Mouse (Mus musculus): ENCODE results near the gene Vrtn. TPM values are rescaled to one million over a fixed set of nuclear protein-coding genes. Genes with fewer than 3 reads are reported as not detected.

Gene Vrtn
- polyA plus RNA-seq, 1 experiment from 2014 or later: not detected

DNA sequence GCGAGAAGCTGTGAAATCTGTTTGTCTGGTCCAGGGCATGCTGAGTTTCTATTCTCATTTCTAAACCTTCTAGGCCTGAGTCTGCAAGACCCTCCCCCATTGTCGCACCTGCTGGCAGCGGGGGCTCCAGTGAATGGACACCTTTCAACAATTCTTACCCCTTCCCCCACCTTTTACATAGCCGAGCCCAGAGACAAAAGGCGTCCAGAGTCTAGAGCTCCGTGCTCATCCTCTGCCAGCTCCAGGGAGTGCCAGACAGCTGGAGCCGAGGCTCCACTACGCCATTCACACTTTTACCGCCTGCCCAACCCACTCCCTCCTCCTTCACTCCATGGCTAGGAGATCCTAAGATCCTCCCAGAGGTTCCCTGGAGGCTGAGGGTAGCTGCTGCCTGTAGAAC is 15.7 kb upstream of the Vrtn start:
- 13% methylated on average over 9 of the region's 9 CpGs for WGBS (ENCODE audit: insufficient replicate concordance)
- Histone ChIP-seq H3K9me3 (ENCODE audit: low read length) (no peaks in the 10 kb centered on the region), H3K4me2 (ENCODE audit: low read depth, low read length) (no peak overlapping the region), H3K4me1 (ENCODE audit: insufficient read depth) (no peaks in the 10 kb centered on the region), H3K27ac (ENCODE audit: low read depth) (no peak overlapping the region), H3K27me3 (ENCODE audit: insufficient read depth, low read length) (peaks cover 16% of the 10 kb centered on the region), H3K9ac (replicated peaks) (no peak overlapping the region), H3K36me3 (replicated peaks; ENCODE audit: insufficient read depth, low read length) (no peaks in the 10 kb centered on the region), H3K4me3 (ENCODE audit: low read depth, low read length) (no peak overlapping the region)
- DNase-seq (no peak), ATAC-seq (no peak)
- no peak for TF ChIP-seq CTCF (IDR thresholded peaks at IDR 0.05; ENCODE audit: low read depth)

GRCm38 (mm10) chr12:84631867-84632266 is 9.0 kb upstream of the Vrtn start:
- Histone ChIP-seq H3K36me3 (replicated peaks; ENCODE audit: insufficient read depth, low read length) (no peaks in the 10 kb centered on the region), H3K27ac (ENCODE audit: low read depth) (no peak overlapping the region), H3K9ac (replicated peaks) (no peak overlapping the region), H3K4me2 (ENCODE audit: low read depth, low read length) (no peak overlapping the region), H3K4me3 (ENCODE audit: low read depth, low read length) (no peak overlapping the region), H3K9me3 (ENCODE audit: low read length) (no peaks in the 10 kb centered on the region), H3K27me3 (ENCODE audit: insufficient read depth, low read length) (no peaks in the 10 kb centered on the region), H3K4me1 (ENCODE audit: insufficient read depth) (no peaks in the 10 kb centered on the region)
- no peak for DNase-seq
- 59% methylated on average over 3 of the region's 3 CpGs for WGBS (ENCODE audit: insufficient replicate concordance)
- TF ChIP-seq CTCF (IDR thresholded peaks at IDR 0.05; ENCODE audit: low read depth) (no peak), EP300 (IDR thresholded peaks at IDR 0.05; ENCODE audit: low read depth) (no peak)
- ATAC-seq: no peak

- DNase-seq (no peak), ATAC-seq (no peak)
- H3K27me3 ChIP-seq (ENCODE audit: insufficient read depth, low read length): peaks cover 34% of the 10 kb centered on the region
- WGBS (ENCODE audit: insufficient replicate concordance): 21% methylated on average over 6 of the region's 6 CpGs
- H3K27ac ChIP-seq (ENCODE audit: low read depth): no peak overlapping the region
- no peaks in the 10 kb centered on the region for H3K4me1 ChIP-seq (ENCODE audit: insufficient read depth)
- H3K9ac ChIP-seq (replicated peaks): no peak overlapping the region
- H3K4me2 ChIP-seq (ENCODE audit: low read depth, low read length): no peak overlapping the region
- no peaks in the 10 kb centered on the region for H3K36me3 ChIP-seq (replicated peaks; ENCODE audit: insufficient read depth, low read length)
- TF ChIP-seq EP300 (IDR thresholded peaks at IDR 0.05; ENCODE audit: low read depth): no peak
- no peak for TF ChIP-seq CTCF (IDR thresholded peaks at IDR 0.05; ENCODE audit: low read depth)
- H3K9me3 ChIP-seq (ENCODE audit: low read length): no peaks in the 10 kb centered on the region
- H3K4me3 ChIP-seq (ENCODE audit: low read depth, low read length): no peak overlapping the region
Observed at GRCm38 (mm10) chr12:84640253-84640652, 566 bp upstream of the Vrtn start.

DNA sequence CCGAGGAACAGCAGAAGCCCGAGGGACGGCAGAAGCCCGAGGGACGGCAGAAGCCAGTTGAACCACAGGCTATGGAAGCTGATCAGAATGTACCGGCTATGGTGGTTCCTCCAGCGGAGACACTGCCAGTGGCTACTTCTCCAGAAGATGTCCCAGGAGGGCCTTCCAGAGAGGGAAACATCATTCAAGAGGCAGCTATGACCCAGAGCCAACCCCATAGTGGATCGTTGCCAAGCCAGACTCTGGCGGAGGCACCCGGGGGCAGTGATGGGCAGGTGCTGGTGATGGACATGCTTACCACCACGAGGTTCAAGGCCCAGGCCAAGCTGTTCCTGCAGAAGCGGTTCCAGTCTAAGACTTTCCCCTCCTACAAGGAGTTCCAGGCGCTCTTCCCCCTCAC is 9.4 kb downstream of the Vrtn start:
- H3K9me3 ChIP-seq (ENCODE audit: low read length): no peaks in the 10 kb centered on the region
- H3K27ac ChIP-seq (ENCODE audit: low read depth): no peak overlapping the region
- TF ChIP-seq EP300 (IDR thresholded peaks at IDR 0.05; ENCODE audit: low read depth) (no peak), CTCF (IDR thresholded peaks at IDR 0.05; ENCODE audit: low read depth) (no peak)
- H3K4me1 ChIP-seq (ENCODE audit: insufficient read depth): no peaks in the 10 kb centered on the region
- no peak overlapping the region for H3K9ac ChIP-seq (replicated peaks)
- WGBS (ENCODE audit: insufficient replicate concordance): 81% methylated on average over 13 of the region's 13 CpGs
- H3K4me3 ChIP-seq (ENCODE audit: low read depth, low read length): no peak overlapping the region
- no peak overlapping the region for H3K4me2 ChIP-seq (ENCODE audit: low read depth, low read length)
- DNase-seq (no peak), ATAC-seq (no peak)
- H3K27me3 ChIP-seq (ENCODE audit: insufficient read depth, low read length): 0 out of 2 replicates have a peak, but pooled peaks cover 7% of the 10 kb centered on the region
- H3K36me3 ChIP-seq (replicated peaks; ENCODE audit: insufficient read depth, low read length): no peaks in the 10 kb centered on the region

DNA sequence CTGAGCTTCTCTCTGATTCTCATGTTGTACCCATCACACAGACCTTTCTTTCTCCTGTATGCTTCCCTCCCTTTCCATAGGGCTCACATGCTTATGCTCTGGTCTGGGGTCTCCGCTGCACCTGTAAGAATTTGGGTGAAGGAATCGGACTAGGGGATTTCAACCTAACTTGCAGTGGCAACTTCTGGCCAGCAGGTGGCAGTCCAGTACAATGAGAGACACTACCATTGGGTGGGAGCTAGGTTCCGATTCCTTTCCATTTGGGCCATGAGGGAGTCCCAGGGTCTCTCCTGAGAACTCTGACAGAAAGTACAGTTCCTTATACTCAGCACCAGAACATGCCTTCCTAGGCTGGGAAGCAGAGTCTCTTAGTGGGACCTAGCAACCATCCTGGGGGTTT is 13.1 kb downstream of the Vrtn start:
- 17% methylated on average over 3 of the region's 3 CpGs for WGBS (ENCODE audit: insufficient replicate concordance)
- DNase-seq: peak; percentile 68
- TF ChIP-seq EP300 (IDR thresholded peaks at IDR 0.05; ENCODE audit: low read depth) (no peak), CTCF (IDR thresholded peaks at IDR 0.05; ENCODE audit: low read depth) (peak; percentile 97)
- no peak for ATAC-seq
- no peaks in the 10 kb centered on the region for H3K4me1 ChIP-seq (ENCODE audit: insufficient read depth)
- H3K9me3 ChIP-seq (ENCODE audit: low read length): no peaks in the 10 kb centered on the region
- 0 out of 2 replicates have a peak, but pooled peaks cover 7% of the 10 kb centered on the region for H3K27me3 ChIP-seq (ENCODE audit: insufficient read depth, low read length)
- H3K4me2 ChIP-seq (ENCODE audit: low read depth, low read length): no peak overlapping the region
- no peak overlapping the region for H3K4me3 ChIP-seq (ENCODE audit: low read depth, low read length)
- H3K36me3 ChIP-seq (replicated peaks; ENCODE audit: insufficient read depth, low read length): no peaks in the 10 kb centered on the region
- no peak overlapping the region for H3K27ac ChIP-seq (ENCODE audit: low read depth)
- no peak overlapping the region for H3K9ac ChIP-seq (replicated peaks)

DNA sequence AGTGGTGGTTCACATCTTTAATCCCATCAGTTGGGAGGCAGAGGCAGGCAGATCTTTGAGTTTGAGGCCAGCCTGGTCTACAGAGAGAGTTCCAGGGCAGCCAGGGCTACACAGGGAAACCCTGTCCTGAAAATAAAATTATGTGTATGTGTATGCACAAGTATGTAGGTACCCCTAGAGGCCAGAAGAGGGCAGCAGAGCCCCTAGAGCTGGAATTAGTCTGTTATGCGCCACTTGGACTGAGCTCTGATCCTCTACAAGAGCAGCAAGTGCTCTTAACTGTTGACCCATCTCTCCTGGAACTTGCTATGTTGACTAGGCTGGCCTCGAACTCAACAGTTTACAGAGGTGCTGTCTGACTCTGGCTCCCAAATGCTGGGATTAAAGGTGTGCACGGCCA is 29.7 kb downstream of the Vrtn start:
- Histone ChIP-seq H3K4me2 (ENCODE audit: low read depth, low read length) (no peak overlapping the region), H3K36me3 (replicated peaks; ENCODE audit: insufficient read depth, low read length) (no peaks in the 10 kb centered on the region), H3K4me3 (ENCODE audit: low read depth, low read length) (no peak overlapping the region), H3K4me1 (ENCODE audit: insufficient read depth) (no peaks in the 10 kb centered on the region), H3K27me3 (ENCODE audit: insufficient read depth, low read length) (no peaks in the 10 kb centered on the region), H3K27ac (ENCODE audit: low read depth) (no peak overlapping the region), H3K9me3 (ENCODE audit: low read length) (peaks cover 2% of the 10 kb centered on the region; the same call in 1 of the 2 replicates), H3K9ac (replicated peaks) (no peak overlapping the region)
- 81% methylated on average over 3 of the region's 3 CpGs for WGBS (ENCODE audit: insufficient replicate concordance)
- DNase-seq (peak; percentile 48), ATAC-seq (no peak)
- no peak for TF ChIP-seq EP300 (IDR thresholded peaks at IDR 0.05; ENCODE audit: low read depth)
- TF ChIP-seq CTCF (IDR thresholded peaks at IDR 0.05; ENCODE audit: low read depth): peak; percentile 71

DNA sequence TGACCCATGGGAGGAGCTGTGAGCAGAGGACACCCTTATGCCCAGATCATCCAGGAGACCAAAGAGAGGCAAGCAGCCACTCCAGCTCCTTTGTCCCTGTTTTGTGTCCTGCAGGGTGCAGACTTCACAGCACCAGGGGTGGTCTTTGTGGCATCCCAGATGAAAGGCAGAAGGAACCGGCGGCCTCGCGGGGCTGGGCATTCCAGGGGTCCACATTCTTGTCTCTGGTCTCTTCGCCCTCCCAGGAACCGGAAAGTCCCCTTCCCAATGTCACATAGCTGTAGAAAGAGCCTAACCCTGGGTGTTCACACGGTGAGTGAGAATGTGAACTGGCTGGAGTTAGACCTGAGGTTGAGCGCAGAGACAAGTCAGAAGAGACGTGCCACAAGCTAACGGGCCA is 30.8 kb downstream of the Vrtn start:
- Histone ChIP-seq H3K27me3 (ENCODE audit: insufficient read depth, low read length) (no peaks in the 10 kb centered on the region), H3K4me3 (ENCODE audit: low read depth, low read length) (no peak overlapping the region), H3K4me1 (ENCODE audit: insufficient read depth) (no peaks in the 10 kb centered on the region), H3K36me3 (replicated peaks; ENCODE audit: insufficient read depth, low read length) (no peaks in the 10 kb centered on the region), H3K27ac (ENCODE audit: low read depth) (no peak overlapping the region), H3K9me3 (ENCODE audit: low read length) (peaks cover 2% of the 10 kb centered on the region; the same call in 1 of the 2 replicates), H3K4me2 (ENCODE audit: low read depth, low read length) (no peak overlapping the region), H3K9ac (replicated peaks) (no peak overlapping the region)
- ATAC-seq (no peak), DNase-seq (no peak)
- TF ChIP-seq EP300 (IDR thresholded peaks at IDR 0.05; ENCODE audit: low read depth) (no peak), CTCF (IDR thresholded peaks at IDR 0.05; ENCODE audit: low read depth) (no peak)
- 33% methylated on average over 10 of the region's 10 CpGs for WGBS (ENCODE audit: insufficient replicate concordance)
